Mouse (Mus musculus): Measurements from ENCODE around the gene Zdhhc20. TPM values are rescaled to one million over a fixed set of nuclear protein-coding genes. Genes with fewer than 3 reads are reported as not detected.

Zdhhc20 gene
- polyA plus RNA-seq (2012; rRNA removed): 31.4 and 39.8 TPM in 2 replicates

DNA sequence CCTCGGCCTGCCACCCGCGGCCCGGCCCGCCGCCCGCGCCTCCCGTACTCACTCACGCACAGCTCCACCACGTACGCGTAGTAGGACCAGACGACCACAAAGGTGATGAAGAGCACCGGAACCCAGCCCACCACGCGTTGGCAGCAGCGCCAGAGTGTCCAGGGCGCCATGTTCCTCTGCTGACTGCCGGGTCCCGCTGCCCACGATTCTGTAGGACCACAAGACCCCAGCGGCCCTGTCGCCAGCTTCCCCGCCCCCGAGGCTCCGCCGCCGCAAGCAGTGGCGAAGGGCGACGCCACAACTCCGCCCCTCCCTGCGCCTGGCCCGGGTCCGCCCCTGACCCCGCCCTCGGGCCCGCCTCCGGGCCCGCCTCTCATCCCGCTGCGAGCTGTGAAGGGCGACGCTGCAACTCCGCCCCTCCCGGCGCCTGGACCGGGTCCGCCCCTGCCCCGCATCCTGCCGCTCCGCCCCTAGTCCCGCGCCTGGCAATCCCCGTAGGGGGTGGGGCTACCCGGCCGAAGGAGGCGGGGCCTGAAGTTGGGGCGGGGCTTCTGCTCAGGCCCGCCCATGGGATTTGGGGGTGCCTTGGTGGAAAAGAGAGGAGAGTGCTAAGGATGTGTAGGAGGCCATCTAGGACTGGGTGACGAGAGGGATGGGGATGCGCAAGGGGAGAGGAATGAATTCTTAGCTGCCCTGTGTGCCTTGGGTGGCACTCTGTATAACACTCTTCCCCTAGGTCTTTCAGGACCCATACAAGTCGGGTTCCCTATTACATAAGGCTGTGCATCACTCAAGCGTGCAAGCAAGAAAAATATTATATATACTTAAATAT is at the start of gene Zdhhc20:
Gene Zdhhc20 (minus strand): TSS at position 266 of the 832 bp plus-strand sequence.
- Histone ChIP-seq H3K4me1 (ENCODE audit: control insufficient read depth, insufficient read depth, low read length) (no peaks in the 10 kb centered on the region), H3K27ac (ENCODE audit: insufficient read depth, low read length) (peak within 1 kb of the TSS; percentile 57), H3K4me3 (replicated peaks; ENCODE audit: insufficient read depth, low read depth, low read length) (peak within 1 kb of the TSS; percentile 89), H3K27me3 (ENCODE audit: control insufficient read depth, insufficient read depth, low read length) (no peaks in the 10 kb centered on the region; the same call in 1 of the 2 replicates)
- TF ChIP-seq POLR2A (IDR thresholded peaks at IDR 0.05; ENCODE audit: borderline replicate concordance, insufficient read depth, low read length) (peak; percentile 61; the same call in 1 of the 2 replicates), CTCF (IDR thresholded peaks at IDR 0.05; ENCODE audit: borderline replicate concordance, insufficient read depth, low read depth, low read length) (no peak)
- WGBS: 3% methylated on average over 65 of the region's 65 CpGs
- peak; percentile 95 to 96 for DNase-seq

DNA sequence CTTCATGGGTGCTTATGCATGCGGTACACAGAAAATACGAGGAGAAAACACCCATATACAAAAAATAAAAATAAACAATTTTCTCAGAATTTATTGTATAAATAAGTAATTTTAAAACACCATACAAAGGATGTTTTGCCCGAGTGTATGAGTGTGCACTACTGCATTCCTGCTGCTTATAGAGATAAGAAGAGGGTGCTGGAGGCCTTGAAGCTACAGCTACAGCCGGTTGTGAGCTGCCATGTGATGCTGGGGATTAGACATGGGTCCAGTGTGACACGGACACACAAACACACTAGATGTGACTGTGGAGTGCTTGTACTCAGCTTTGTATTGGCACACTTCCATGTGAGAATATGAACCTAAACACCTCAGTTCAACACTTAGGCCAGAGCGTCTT is 47.2 kb upstream of the Zdhhc20 start:
- no peak for DNase-seq
- H3K27me3 ChIP-seq (ENCODE audit: control insufficient read depth, insufficient read depth, low read length): no peaks in the 10 kb centered on the region
- H3K4me1 ChIP-seq (ENCODE audit: control insufficient read depth, insufficient read depth, low read length): no peaks in the 10 kb centered on the region
- H3K4me3 ChIP-seq (replicated peaks; ENCODE audit: insufficient read depth, low read depth, low read length): no peak overlapping the region
- TF ChIP-seq POLR2A (IDR thresholded peaks at IDR 0.05; ENCODE audit: borderline replicate concordance, insufficient read depth, low read length): no peak
- WGBS: 94% methylated on average over 6 of the region's 6 CpGs
- H3K27ac ChIP-seq (ENCODE audit: insufficient read depth, low read length): no peak overlapping the region

DNA sequence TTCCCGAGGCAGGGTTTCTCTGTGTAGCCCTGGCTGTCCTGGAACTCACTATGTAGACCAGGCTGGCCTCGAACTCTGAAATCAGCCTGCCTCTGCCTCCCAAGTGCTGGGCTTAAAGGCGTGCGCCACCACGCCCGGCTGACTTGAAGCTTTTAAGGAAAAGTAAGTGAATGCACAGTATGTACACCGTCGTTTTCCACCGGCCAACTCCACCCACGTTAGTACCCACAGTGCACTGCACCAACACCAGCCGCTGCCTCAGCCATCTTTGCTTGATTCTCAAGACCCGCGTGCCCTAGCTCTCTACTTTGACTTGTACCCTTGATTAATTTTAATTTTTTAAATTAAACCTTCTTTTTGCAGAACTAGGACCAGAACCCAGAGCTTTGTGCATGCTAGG is 44.6 kb upstream of the Zdhhc20 start:
- no peaks in the 10 kb centered on the region for H3K4me1 ChIP-seq (ENCODE audit: control insufficient read depth, insufficient read depth, low read length)
- DNase-seq: no peak
- no peaks in the 10 kb centered on the region for H3K27me3 ChIP-seq (ENCODE audit: control insufficient read depth, insufficient read depth, low read length)
- WGBS: 96% methylated on average over 13 of the region's 13 CpGs
- TF ChIP-seq POLR2A (IDR thresholded peaks at IDR 0.05; ENCODE audit: borderline replicate concordance, insufficient read depth, low read length) (no peak), CTCF (IDR thresholded peaks at IDR 0.05; ENCODE audit: borderline replicate concordance, insufficient read depth, low read depth, low read length) (no peak)
- no peak overlapping the region for H3K4me3 ChIP-seq (replicated peaks; ENCODE audit: insufficient read depth, low read depth, low read length)
- no peak overlapping the region for H3K27ac ChIP-seq (ENCODE audit: insufficient read depth, low read length)

GRCm38 (mm10) chr14:57933608-57934007 is 43.5 kb upstream of the Zdhhc20 start:
- 94% methylated on average over 7 of the region's 7 CpGs for WGBS
- TF ChIP-seq CTCF (IDR thresholded peaks at IDR 0.05; ENCODE audit: borderline replicate concordance, insufficient read depth, low read depth, low read length) (no peak), POLR2A (IDR thresholded peaks at IDR 0.05; ENCODE audit: borderline replicate concordance, insufficient read depth, low read length) (no peak)
- no peak for DNase-seq
- Histone ChIP-seq H3K27ac (ENCODE audit: insufficient read depth, low read length) (no peak overlapping the region), H3K4me3 (replicated peaks; ENCODE audit: insufficient read depth, low read depth, low read length) (no peak overlapping the region), H3K27me3 (ENCODE audit: control insufficient read depth, insufficient read depth, low read length) (no peaks in the 10 kb centered on the region), H3K4me1 (ENCODE audit: control insufficient read depth, insufficient read depth, low read length) (no peaks in the 10 kb centered on the region)

DNA sequence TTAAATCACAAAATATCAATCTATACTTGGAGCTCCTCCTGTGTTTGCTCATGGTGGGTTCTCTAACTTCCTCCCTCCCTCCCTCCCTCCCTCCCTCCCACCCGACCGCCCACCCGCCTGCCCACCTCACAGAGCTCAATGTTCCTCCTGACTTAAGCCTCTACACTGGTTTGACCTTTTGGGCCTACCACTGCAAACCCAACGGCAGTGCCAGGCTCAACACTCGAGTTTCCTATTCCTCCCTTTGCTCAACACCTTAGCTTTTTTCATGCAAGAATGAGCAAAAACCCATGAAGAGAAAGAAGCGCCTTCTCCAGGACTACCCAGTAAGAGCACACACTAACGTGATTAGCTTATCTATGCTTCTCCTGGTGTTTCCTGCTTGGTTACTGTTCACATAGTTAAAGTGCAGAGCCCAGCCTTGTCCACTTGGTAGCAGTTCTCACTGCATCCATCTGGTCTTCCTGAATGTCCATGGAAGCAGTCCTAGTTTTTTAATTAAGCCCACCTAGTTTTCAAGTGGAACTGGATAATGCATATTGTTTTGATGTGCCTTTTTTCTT is 42.9 kb upstream of the Zdhhc20 start:
- TF ChIP-seq POLR2A (IDR thresholded peaks at IDR 0.05; ENCODE audit: borderline replicate concordance, insufficient read depth, low read length) (no peak), CTCF (IDR thresholded peaks at IDR 0.05; ENCODE audit: borderline replicate concordance, insufficient read depth, low read depth, low read length) (no peak)
- WGBS: 68% methylated on average over 7 of the region's 7 CpGs

GRCm38 (mm10) chr14:57921428-57922131 is 31.5 kb upstream of the Zdhhc20 start:
- DNase-seq: peak in 1 of 2 experiments; percentile 20
- peak overlapping the region; percentile 52; the same call in 1 of the 2 replicates for H3K27ac ChIP-seq (ENCODE audit: insufficient read depth, low read length)
- 51% methylated on average over 10 of the region's 10 CpGs for WGBS

More for the DNA sequence above, 42.9 kb upstream of the Zdhhc20 start:
- Histone ChIP-seq H3K4me1 (ENCODE audit: control insufficient read depth, insufficient read depth, low read length) (no peaks in the 10 kb centered on the region), H3K27me3 (ENCODE audit: control insufficient read depth, insufficient read depth, low read length) (no peaks in the 10 kb centered on the region), H3K4me3 (replicated peaks; ENCODE audit: insufficient read depth, low read depth, low read length) (no peak overlapping the region), H3K27ac (ENCODE audit: insufficient read depth, low read length) (no peak overlapping the region)
- DNase-seq: no peak

GRCm38 (mm10) chr14:57920568-57921310 is 30.7 kb upstream of the Zdhhc20 start:
- peak; percentile 43 to 45 for DNase-seq
- Histone ChIP-seq H3K27ac (ENCODE audit: insufficient read depth, low read length) (peak overlapping the region; percentile 52; the same call in 1 of the 2 replicates), H3K27me3 (ENCODE audit: control insufficient read depth, insufficient read depth, low read length) (no peaks in the 10 kb centered on the region), H3K4me1 (ENCODE audit: control insufficient read depth, insufficient read depth, low read length) (no peaks in the 10 kb centered on the region), H3K4me3 (replicated peaks; ENCODE audit: insufficient read depth, low read depth, low read length) (no peak overlapping the region)
- TF ChIP-seq POLR2A (IDR thresholded peaks at IDR 0.05; ENCODE audit: borderline replicate concordance, insufficient read depth, low read length) (no peak), CTCF (IDR thresholded peaks at IDR 0.05; ENCODE audit: borderline replicate concordance, insufficient read depth, low read depth, low read length) (no peak)
- 79% methylated on average over 18 of the region's 18 CpGs for WGBS

More at GRCm38 (mm10) chr14:57921428-57922131, 31.5 kb upstream of the Zdhhc20 start:
- H3K27me3 ChIP-seq (ENCODE audit: control insufficient read depth, insufficient read depth, low read length): no peaks in the 10 kb centered on the region
- no peak for TF ChIP-seq CTCF (IDR thresholded peaks at IDR 0.05; ENCODE audit: borderline replicate concordance, insufficient read depth, low read depth, low read length)
- no peak for TF ChIP-seq POLR2A (IDR thresholded peaks at IDR 0.05; ENCODE audit: borderline replicate concordance, insufficient read depth, low read length)
- no peak overlapping the region for H3K4me3 ChIP-seq (replicated peaks; ENCODE audit: insufficient read depth, low read depth, low read length)
- no peaks in the 10 kb centered on the region for H3K4me1 ChIP-seq (ENCODE audit: control insufficient read depth, insufficient read depth, low read length)
